Mouse (Mus musculus): Measurements from ENCODE around the gene Macrod1. TPM values are rescaled to one million over a fixed set of nuclear protein-coding genes. Genes with fewer than 3 reads are reported as not detected.

Gene Macrod1
- polyA plus RNA-seq, 1 experiment from 2014 or later: 10.7 TPM

- peaks cover 27% of the 10 kb centered on the region for H3K4me1 ChIP-seq (ENCODE audit: control insufficient read depth, insufficient read depth, low read length)
- 0 out of 2 replicates have a peak overlapping the region, but pooled peaks have one; percentile 17 for H3K27ac ChIP-seq (ENCODE audit: low read depth, low read length)
- H3K27me3 ChIP-seq (ENCODE audit: control insufficient read depth, insufficient read depth, low read length): peaks cover 22% of the 10 kb centered on the region
- no peak for ATAC-seq (ENCODE audit: low FRiP score, low TSS enrichment)
- 32% methylated on average over 3 of the region's 3 CpGs for WGBS
- no peaks in the 10 kb centered on the region for H3K36me3 ChIP-seq (ENCODE audit: control insufficient read depth, insufficient read depth, low read length)
- H3K4me3 ChIP-seq (ENCODE audit: low read length): no peak overlapping the region
- no peaks in the 10 kb centered on the region for H3K9me3 ChIP-seq (ENCODE audit: control insufficient read depth, low read length)
- no peak overlapping the region for H3K9ac ChIP-seq (ENCODE audit: low read depth, low read length)
- no peak overlapping the region for H3K4me2 ChIP-seq (replicated peaks; ENCODE audit: low read depth, low read length)
Measured at GRCm38 (mm10) chr19:7178841-7179452, 122.3 kb downstream of the Macrod1 start.

GRCm38 (mm10) chr19:7180756-7181405, 124.3 kb downstream of the Macrod1 start:
- Histone ChIP-seq H3K9ac (ENCODE audit: low read depth, low read length) (no peak overlapping the region), H3K27ac (ENCODE audit: low read depth, low read length) (no peak overlapping the region), H3K4me1 (ENCODE audit: control insufficient read depth, insufficient read depth, low read length) (peaks cover 35% of the 10 kb centered on the region), H3K4me3 (ENCODE audit: low read length) (no peak overlapping the region), H3K27me3 (ENCODE audit: control insufficient read depth, insufficient read depth, low read length) (peaks cover 26% of the 10 kb centered on the region), H3K9me3 (ENCODE audit: control insufficient read depth, low read length) (no peaks in the 10 kb centered on the region), H3K36me3 (ENCODE audit: control insufficient read depth, insufficient read depth, low read length) (no peaks in the 10 kb centered on the region), H3K4me2 (replicated peaks; ENCODE audit: low read depth, low read length) (no peak overlapping the region)
- WGBS: 80% methylated on average over 8 of the region's 8 CpGs
- ATAC-seq (ENCODE audit: low FRiP score, low TSS enrichment): no peak

GRCm38 (mm10) chr19:7181496-7181895, 124.9 kb downstream of the Macrod1 start:
- ATAC-seq (ENCODE audit: low FRiP score, low TSS enrichment): no peak
- Histone ChIP-seq H3K36me3 (ENCODE audit: control insufficient read depth, insufficient read depth, low read length) (no peaks in the 10 kb centered on the region), H3K4me3 (ENCODE audit: low read length) (no peak overlapping the region), H3K27ac (ENCODE audit: low read depth, low read length) (no peak overlapping the region), H3K9me3 (ENCODE audit: control insufficient read depth, low read length) (no peaks in the 10 kb centered on the region), H3K4me1 (ENCODE audit: control insufficient read depth, insufficient read depth, low read length) (peaks cover 35% of the 10 kb centered on the region), H3K9ac (ENCODE audit: low read depth, low read length) (no peak overlapping the region), H3K27me3 (ENCODE audit: control insufficient read depth, insufficient read depth, low read length) (peaks cover 29% of the 10 kb centered on the region), H3K4me2 (replicated peaks; ENCODE audit: low read depth, low read length) (no peak overlapping the region)
- 68% methylated on average over 7 of the region's 7 CpGs for WGBS

- H3K4me1 ChIP-seq (ENCODE audit: control insufficient read depth, insufficient read depth, low read length): peaks cover 42% of the 10 kb centered on the region
- no peak overlapping the region for H3K27ac ChIP-seq (ENCODE audit: low read depth, low read length)
- no peak overlapping the region for H3K4me3 ChIP-seq (ENCODE audit: low read length)
- no peaks in the 10 kb centered on the region for H3K9me3 ChIP-seq (ENCODE audit: control insufficient read depth, low read length)
- peaks cover 30% of the 10 kb centered on the region for H3K27me3 ChIP-seq (ENCODE audit: control insufficient read depth, insufficient read depth, low read length)
- H3K36me3 ChIP-seq (ENCODE audit: control insufficient read depth, insufficient read depth, low read length): no peaks in the 10 kb centered on the region
- ATAC-seq (ENCODE audit: low FRiP score, low TSS enrichment): no peak
- no peak overlapping the region for H3K9ac ChIP-seq (ENCODE audit: low read depth, low read length)
- peak overlapping the region; percentile 19 for H3K4me2 ChIP-seq (replicated peaks; ENCODE audit: low read depth, low read length)
- 6% methylated on average over 21 of the region's 23 CpGs for WGBS
Measured at GRCm38 (mm10) chr19:7182273-7182949, 125.8 kb downstream of the Macrod1 start.

- peaks cover 35% of the 10 kb centered on the region for H3K27me3 ChIP-seq (ENCODE audit: control insufficient read depth, insufficient read depth, low read length)
- peaks cover 42% of the 10 kb centered on the region for H3K4me1 ChIP-seq (ENCODE audit: control insufficient read depth, insufficient read depth, low read length)
- H3K36me3 ChIP-seq (ENCODE audit: control insufficient read depth, insufficient read depth, low read length): no peaks in the 10 kb centered on the region
- no peaks in the 10 kb centered on the region for H3K9me3 ChIP-seq (ENCODE audit: control insufficient read depth, low read length)
- no peak overlapping the region for H3K4me2 ChIP-seq (replicated peaks; ENCODE audit: low read depth, low read length)
- 63% methylated on average over 11 of the region's 11 CpGs for WGBS
- no peak overlapping the region for H3K4me3 ChIP-seq (ENCODE audit: low read length)
- H3K27ac ChIP-seq (ENCODE audit: low read depth, low read length): no peak overlapping the region
- no peak overlapping the region for H3K9ac ChIP-seq (ENCODE audit: low read depth, low read length)
- no peak for ATAC-seq (ENCODE audit: low FRiP score, low TSS enrichment)
Measured at GRCm38 (mm10) chr19:7183419-7183818, 126.8 kb downstream of the Macrod1 start.

GRCm38 (mm10) chr19:7185059-7185458, 128.4 kb downstream of the Macrod1 start:
- Histone ChIP-seq H3K27ac (ENCODE audit: low read depth, low read length) (no peak overlapping the region), H3K4me1 (ENCODE audit: control insufficient read depth, insufficient read depth, low read length) (peaks cover 35% of the 10 kb centered on the region), H3K9me3 (ENCODE audit: control insufficient read depth, low read length) (no peaks in the 10 kb centered on the region), H3K36me3 (ENCODE audit: control insufficient read depth, insufficient read depth, low read length) (no peaks in the 10 kb centered on the region), H3K4me2 (replicated peaks; ENCODE audit: low read depth, low read length) (no peak overlapping the region), H3K27me3 (ENCODE audit: control insufficient read depth, insufficient read depth, low read length) (peaks cover 45% of the 10 kb centered on the region), H3K4me3 (ENCODE audit: low read length) (no peak overlapping the region), H3K9ac (ENCODE audit: low read depth, low read length) (no peak overlapping the region)
- WGBS: 37% methylated on average over 4 of the region's 4 CpGs
- 0 out of 2 replicates have a peak, but pooled peaks have one; percentile 7 for ATAC-seq (ENCODE audit: low FRiP score, low TSS enrichment)

- Histone ChIP-seq H3K4me2 (replicated peaks; ENCODE audit: low read depth, low read length) (peak overlapping the region; percentile 17; the same call in 1 of the 2 replicates), H3K4me1 (ENCODE audit: control insufficient read depth, insufficient read depth, low read length) (peaks cover 35% of the 10 kb centered on the region), H3K9me3 (ENCODE audit: control insufficient read depth, low read length) (no peaks in the 10 kb centered on the region), H3K4me3 (ENCODE audit: low read length) (no peak overlapping the region), H3K36me3 (ENCODE audit: control insufficient read depth, insufficient read depth, low read length) (no peaks in the 10 kb centered on the region), H3K27me3 (ENCODE audit: control insufficient read depth, insufficient read depth, low read length) (peaks cover 44% of the 10 kb centered on the region), H3K9ac (ENCODE audit: low read depth, low read length) (0 out of 2 replicates have a peak overlapping the region, but pooled peaks have one; percentile 12), H3K27ac (ENCODE audit: low read depth, low read length) (no peak overlapping the region)
- ATAC-seq (ENCODE audit: low FRiP score, low TSS enrichment): peak; percentile 34; the same call in 1 of the 2 replicates
- 4% methylated on average over 18 of the region's 18 CpGs for WGBS
Measured at GRCm38 (mm10) chr19:7185715-7186291, 129.2 kb downstream of the Macrod1 start.

- no peak overlapping the region for H3K4me2 ChIP-seq (replicated peaks; ENCODE audit: low read depth, low read length)
- no peak for ATAC-seq (ENCODE audit: low FRiP score, low TSS enrichment)
- no peak overlapping the region for H3K27ac ChIP-seq (ENCODE audit: low read depth, low read length)
- 66% methylated on average over 5 of the region's 5 CpGs for WGBS
- peaks cover 35% of the 10 kb centered on the region for H3K4me1 ChIP-seq (ENCODE audit: control insufficient read depth, insufficient read depth, low read length)
- H3K9ac ChIP-seq (ENCODE audit: low read depth, low read length): no peak overlapping the region
- H3K4me3 ChIP-seq (ENCODE audit: low read length): no peak overlapping the region
- no peaks in the 10 kb centered on the region for H3K9me3 ChIP-seq (ENCODE audit: control insufficient read depth, low read length)
- H3K27me3 ChIP-seq (ENCODE audit: control insufficient read depth, insufficient read depth, low read length): peaks cover 39% of the 10 kb centered on the region
- H3K36me3 ChIP-seq (ENCODE audit: control insufficient read depth, insufficient read depth, low read length): no peaks in the 10 kb centered on the region
Measured at GRCm38 (mm10) chr19:7187157-7187556, 130.5 kb downstream of the Macrod1 start.

Measured in kidney, embryonic 14.5 days (tissue).